Mouse (Mus musculus) intestine, embryonic 16.5 days (tissue): ENCODE results near the gene Gm20390. TPM values are rescaled to one million over a fixed set of nuclear protein-coding genes. Genes with fewer than 3 reads are reported as not detected.

Experiments
- ATAC-seq: fragments of 200-750 bp; cut with Nextera tagmentation; 2 replicates; pipeline ENCODE4 v1.8.0; 2017; ENCODE audit warnings: moderate TSS enrichment, moderate library complexity
- H3K27ac ChIP-seq: fragments of 300-500 bp; sonication (generic); 2 replicates; pipeline ENCODE4 v1.5.1; 2014; ENCODE audit warnings: mild to moderate bottlenecking, low read length
- H3K27me3 ChIP-seq: fragments of 300-500 bp; sonication (generic); replicated peaks from 2 replicates; pipeline ENCODE4 v1.6.1; 2014; ENCODE audit warnings: low read length, control low read depth, mixed read lengths; ENCODE audit not compliant: control insufficient read depth, insufficient read depth
- H3K36me3 ChIP-seq: fragments of 300-500 bp; sonication (generic); 2 replicates; pipeline ENCODE4 v1.6.1; 2014; ENCODE audit warnings: low read length, control low read depth; ENCODE audit not compliant: control insufficient read depth, insufficient read depth
- H3K4me1 ChIP-seq: fragments of 300-500 bp; sonication (generic); 2 replicates; pipeline ENCODE4 v1.6.1; 2014; ENCODE audit warnings: low read length, control low read depth, mixed read lengths; ENCODE audit not compliant: control insufficient read depth, insufficient read depth
- H3K4me2 ChIP-seq: fragments of 300-500 bp; sonication (generic); 2 replicates; pipeline ENCODE4 v1.6.1; 2014; ENCODE audit warnings: low read depth, low read length, control low read depth
- H3K4me3 ChIP-seq: fragments of 300-500 bp; sonication (generic); 2 replicates; pipeline ENCODE4 v1.5.1; 2014; ENCODE audit warnings: mild to moderate bottlenecking, low read length
- H3K9ac ChIP-seq: fragments of 300-500 bp; sonication (generic); 2 replicates; pipeline ENCODE4 v1.6.1; 2014; ENCODE audit warnings: low read depth, low read length
- H3K9me3 ChIP-seq: fragments of 300-500 bp; sonication (generic); 2 replicates; pipeline ENCODE4 v1.6.1; 2016; ENCODE audit warnings: low read length, control low read depth; ENCODE audit not compliant: control insufficient read depth
- WGBS: fragments of 180-500 bp; shearing (Covaris S2); extraction: QIAGEN DNeasy Blood & Tissue Kit; methylation state at CpG from one replicate; pipeline ENCODE4 v1.1.7; 2014; 5-methylcytosine and 5-hydroxymethylcytosine counted together
- polyA plus RNA-seq: library from polyadenylated mRNA; unstranded; fragments of >200 nt; fragmentation: Nextera tagmentation; extraction: Ambion mirVana; gene quantifications from 2 replicates; pipeline ENCODE4 v1.2.1, GENCODE M21; 2015

Gm20390 gene
- polyA plus RNA-seq, 1 experiment from 2014 or later: 469 TPM

- Histone ChIP-seq H3K9me3 (no peaks in the 10 kb centered on the region), H3K4me3 (no peak overlapping the region), H3K4me2 (no peak overlapping the region), H3K4me1 (no peaks in the 10 kb centered on the region), H3K36me3 (0 out of 2 replicates have a peak, but pooled peaks cover 5% of the 10 kb centered on the region), H3K27me3 (no peaks in the 10 kb centered on the region), H3K27ac (no peak overlapping the region), H3K9ac (no peak overlapping the region)
- ATAC-seq: no peak
- 90% methylated on average over 3 of the region's 3 CpGs for WGBS
These were observed 56.5 kb downstream of the Gm20390 start for GRCm38 (mm10) chr11:93911603-93912002.

GRCm38 (mm10) chr11:93908829-93909228 is 59.3 kb downstream of the Gm20390 start:
- Histone ChIP-seq H3K9ac (no peak overlapping the region), H3K27ac (no peak overlapping the region), H3K4me1 (no peaks in the 10 kb centered on the region), H3K9me3 (no peaks in the 10 kb centered on the region), H3K4me2 (no peak overlapping the region), H3K27me3 (no peaks in the 10 kb centered on the region), H3K36me3 (0 out of 2 replicates have a peak, but pooled peaks cover 5% of the 10 kb centered on the region), H3K4me3 (no peak overlapping the region)
- ATAC-seq: no peak
- WGBS: 81% methylated on average over 9 of the region's 9 CpGs

GRCm38 (mm10) chr11:93907839-93908238 is 60.3 kb downstream of the Gm20390 start:
- ATAC-seq: no peak
- Histone ChIP-seq H3K36me3 (0 out of 2 replicates have a peak, but pooled peaks cover 2% of the 10 kb centered on the region), H3K9me3 (no peaks in the 10 kb centered on the region), H3K9ac (no peak overlapping the region), H3K4me3 (no peak overlapping the region), H3K27me3 (no peaks in the 10 kb centered on the region), H3K4me2 (no peak overlapping the region), H3K27ac (no peak overlapping the region), H3K4me1 (no peaks in the 10 kb centered on the region)
- WGBS: 76% methylated on average over 3 of the region's 3 CpGs

- 0 out of 2 replicates have a peak, but pooled peaks cover 2% of the 10 kb centered on the region for H3K36me3 ChIP-seq
- ATAC-seq: no peak
- WGBS: 83% methylated on average over 4 of the region's 4 CpGs
- no peak overlapping the region for H3K4me2 ChIP-seq
- no peaks in the 10 kb centered on the region for H3K27me3 ChIP-seq
- no peak overlapping the region for H3K4me3 ChIP-seq
- no peaks in the 10 kb centered on the region for H3K9me3 ChIP-seq
- H3K27ac ChIP-seq: no peak overlapping the region
- no peaks in the 10 kb centered on the region for H3K4me1 ChIP-seq
- H3K9ac ChIP-seq: no peak overlapping the region
These were observed 61.3 kb downstream of the Gm20390 start for GRCm38 (mm10) chr11:93906834-93907233.

Other genes with a start within 250 kb of the Gm20390 start
- gene Utp18, start 82.5 kb downstream of the Gm20390 start, polyA plus RNA-seq: 18.6 and 19.0 TPM in 2 replicates
- gene Mbtd1, start 82.4 kb downstream of the Gm20390 start, polyA plus RNA-seq: 17.3 and 18.3 TPM in 2 replicates
- gene Nme2, start 12.0 kb downstream of the Gm20390 start, polyA plus RNA-seq: 300 and 311 TPM in 2 replicates
- 156 and 157 TPM in 2 replicates for gene Nme1, start 228 bp upstream of the Gm20390 start, polyA plus RNA-seq
- gene Spag9, start 27.8 kb upstream of the Gm20390 start, polyA plus RNA-seq: 17.8 and 23.4 TPM in 2 replicates
- 39.8 and 50.1 TPM in 2 replicates for gene Tob1, start 243.2 kb upstream of the Gm20390 start, polyA plus RNA-seq